Mouse (Mus musculus): ENCODE data around the gene Vwce. TPM values are rescaled to one million over a fixed set of nuclear protein-coding genes. Genes with fewer than 3 reads are reported as not detected.
A peak's percentile ranks its signal among the peaks of the same experiment; 100 is the strongest.

Gene Vwce
- polyA plus RNA-seq (2015; fragmentation: Nextera tagmentation; extraction: Ambion mirVana): 1.2 and 1.5 TPM in 2 replicates

DNA sequence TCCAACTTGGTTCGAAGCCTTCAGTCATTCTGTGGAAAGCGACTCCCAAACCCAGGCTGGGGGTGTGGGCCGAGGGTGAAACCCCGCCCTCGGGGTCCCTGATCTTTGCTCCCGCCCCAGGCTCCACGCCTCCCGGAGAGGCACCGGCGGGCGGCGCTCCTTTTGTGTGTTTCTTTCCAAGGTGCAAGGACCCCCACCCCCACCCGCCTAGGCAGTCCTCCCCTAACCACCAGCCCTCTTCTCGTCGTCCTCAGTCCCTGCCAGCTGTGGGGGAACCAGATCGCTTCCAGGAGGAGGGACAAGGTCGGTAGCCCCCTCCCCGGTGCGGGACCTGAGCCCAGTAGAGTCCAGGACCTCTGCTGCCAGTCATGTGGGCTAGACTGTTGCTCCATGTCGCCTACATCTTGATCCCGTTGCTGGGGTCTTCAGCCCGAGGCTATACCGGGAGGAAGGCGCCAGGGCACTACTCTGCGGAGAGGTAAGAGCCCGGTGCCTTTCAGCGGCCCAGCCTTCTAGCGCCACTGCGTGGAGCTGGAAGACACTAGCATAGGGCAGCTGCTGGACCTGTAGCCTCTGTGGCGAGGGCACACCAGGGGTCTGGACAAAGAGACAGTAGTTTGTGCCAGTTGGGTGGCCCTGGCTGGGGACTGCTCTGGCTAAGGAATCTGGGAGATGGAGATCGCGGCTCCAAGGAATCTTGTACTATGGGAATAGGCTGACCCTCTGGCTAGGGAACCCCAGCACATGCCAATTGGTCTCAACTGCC lies at the start of gene Vwce:
Gene Vwce, plus strand, starts transcription at position 108 of the 766 bp plus-strand sequence.
- H3K4me1 ChIP-seq (ENCODE audit: control insufficient read depth, insufficient read depth, low read depth, low read length): peaks cover 14% of the 10 kb centered on the region
- H3K4me3 ChIP-seq (ENCODE audit: low read length): peak within 1 kb of the TSS; percentile 48

DNA sequence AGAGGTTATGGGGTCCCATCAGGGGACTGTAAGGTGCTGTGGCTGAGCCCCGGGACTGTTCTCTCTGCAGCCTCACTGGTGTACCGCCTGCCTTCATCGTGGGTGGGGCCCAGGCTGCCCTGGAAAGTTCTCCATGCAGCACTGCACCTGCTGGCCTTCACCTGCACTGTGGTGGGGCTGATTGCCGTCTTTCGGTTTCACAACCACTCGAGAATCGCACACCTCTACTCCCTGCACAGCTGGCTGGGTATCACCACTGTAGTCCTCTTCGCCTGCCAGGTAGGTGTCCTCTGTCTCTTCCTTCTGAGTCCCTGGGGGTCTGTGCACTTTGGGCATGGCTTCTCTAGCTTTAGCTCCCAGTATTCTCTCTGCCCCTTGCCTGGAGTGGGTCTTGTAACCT lies 48.9 kb upstream of the Vwce start:
- Histone ChIP-seq H3K4me1 (ENCODE audit: control insufficient read depth, insufficient read depth, low read depth, low read length) (no peaks in the 10 kb centered on the region), H3K4me3 (ENCODE audit: low read length) (no peak overlapping the region), H3K36me3 (ENCODE audit: control insufficient read depth, insufficient read depth, low read length) (0 out of 2 replicates have a peak, but pooled peaks cover 3% of the 10 kb centered on the region), H3K4me2 (ENCODE audit: low read length) (no peak overlapping the region), H3K9ac (ENCODE audit: low read depth, low read length) (no peak overlapping the region), H3K27me3 (replicated peaks; ENCODE audit: control insufficient read depth, insufficient read depth, low read length) (no peaks in the 10 kb centered on the region), H3K9me3 (ENCODE audit: control insufficient read depth, low read length) (no peaks in the 10 kb centered on the region), H3K27ac (ENCODE audit: low read depth, low read length) (no peak overlapping the region)
- WGBS: 93% methylated on average over 8 of the region's 8 CpGs
- ATAC-seq: no peak

More for the DNA sequence above, at the start of gene Vwce:
- H3K27ac ChIP-seq (ENCODE audit: low read depth, low read length): peak within 1 kb of the TSS; percentile 34; the same call in 1 of the 2 replicates
- 3% methylated on average over 32 of the region's 32 CpGs for WGBS
- peaks cover 13% of the 10 kb centered on the region for H3K36me3 ChIP-seq (ENCODE audit: control insufficient read depth, insufficient read depth, low read length)
- peak; percentile 88 for ATAC-seq
- H3K9me3 ChIP-seq (ENCODE audit: control insufficient read depth, low read length): no peaks in the 10 kb centered on the region
- peak within 1 kb of the TSS; percentile 69 for H3K9ac ChIP-seq (ENCODE audit: low read depth, low read length)
- peak within 1 kb of the TSS; percentile 98 for H3K4me2 ChIP-seq (ENCODE audit: low read length)
- no peaks in the 10 kb centered on the region for H3K27me3 ChIP-seq (replicated peaks; ENCODE audit: control insufficient read depth, insufficient read depth, low read length)

DNA sequence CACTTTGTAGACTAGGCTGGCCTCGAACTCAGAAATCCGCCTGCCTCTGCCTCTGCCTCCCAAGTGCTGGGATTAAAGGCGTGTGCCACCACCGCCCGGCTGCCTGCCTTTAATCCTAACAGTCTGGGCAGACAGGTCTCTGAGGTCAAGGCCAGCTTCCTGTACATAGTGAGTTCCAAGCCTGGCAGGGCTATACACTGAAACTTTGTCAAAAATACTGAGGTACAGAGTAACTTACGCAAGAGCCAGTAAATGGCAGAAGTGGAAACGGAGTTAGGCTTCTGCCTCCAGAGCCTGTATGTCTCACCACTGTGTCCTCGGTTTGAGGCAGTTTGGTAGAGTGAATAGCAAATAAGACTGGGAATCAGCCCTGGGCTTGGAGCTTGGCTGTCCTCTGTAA lies 46.8 kb upstream of the Vwce start:
- Histone ChIP-seq H3K9me3 (ENCODE audit: control insufficient read depth, low read length) (no peaks in the 10 kb centered on the region), H3K4me3 (ENCODE audit: low read length) (no peak overlapping the region), H3K4me2 (ENCODE audit: low read length) (no peak overlapping the region), H3K36me3 (ENCODE audit: control insufficient read depth, insufficient read depth, low read length) (peaks cover 9% of the 10 kb centered on the region; the same call in 1 of the 2 replicates), H3K27me3 (replicated peaks; ENCODE audit: control insufficient read depth, insufficient read depth, low read length) (no peaks in the 10 kb centered on the region), H3K4me1 (ENCODE audit: control insufficient read depth, insufficient read depth, low read depth, low read length) (no peaks in the 10 kb centered on the region), H3K9ac (ENCODE audit: low read depth, low read length) (no peak overlapping the region), H3K27ac (ENCODE audit: low read depth, low read length) (no peak overlapping the region)
- WGBS: 87% methylated on average over 8 of the region's 8 CpGs
- ATAC-seq: no peak

DNA sequence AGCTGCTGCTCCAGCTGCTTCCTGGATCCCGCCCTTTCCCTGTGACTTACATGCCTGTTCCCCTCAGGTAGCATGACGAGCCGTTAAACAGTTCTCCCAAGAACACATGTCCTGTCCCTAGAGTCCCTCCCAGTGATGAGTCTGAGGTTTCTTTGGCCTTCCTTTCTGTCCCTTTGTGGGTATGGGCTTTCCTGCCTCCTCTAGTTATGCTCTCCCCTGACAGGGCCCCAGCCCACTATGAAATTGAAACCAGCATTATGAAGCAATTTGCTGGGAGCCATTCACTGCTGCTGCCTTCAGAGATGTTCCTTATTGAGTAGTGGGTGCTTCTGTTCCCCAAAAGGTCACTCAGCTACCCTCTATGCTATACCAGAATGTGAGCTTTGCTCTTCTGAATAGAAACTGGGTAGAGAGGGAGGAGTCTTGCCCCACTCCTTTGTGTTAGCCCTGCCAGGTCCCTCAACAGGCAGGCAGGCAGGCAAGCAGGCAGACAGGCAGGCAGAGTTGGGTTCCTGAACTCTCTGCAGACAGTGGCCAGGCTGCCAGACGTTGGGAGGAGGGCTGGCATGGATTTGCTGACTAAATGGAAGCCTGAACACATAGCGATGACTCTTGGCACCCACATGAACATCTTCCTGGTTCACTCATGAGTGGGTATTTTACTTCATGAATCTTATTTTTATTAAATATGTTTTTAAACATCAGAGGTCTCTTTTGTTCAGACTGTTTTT lies 44.7 kb upstream of the Vwce start:
- no peak overlapping the region for H3K27ac ChIP-seq (ENCODE audit: low read depth, low read length)
- no peaks in the 10 kb centered on the region for H3K27me3 ChIP-seq (replicated peaks; ENCODE audit: control insufficient read depth, insufficient read depth, low read length)
- H3K4me3 ChIP-seq (ENCODE audit: low read length): no peak overlapping the region
- no peaks in the 10 kb centered on the region for H3K4me1 ChIP-seq (ENCODE audit: control insufficient read depth, insufficient read depth, low read depth, low read length)
- H3K36me3 ChIP-seq (ENCODE audit: control insufficient read depth, insufficient read depth, low read length): peaks cover 14% of the 10 kb centered on the region
- WGBS: 66% methylated on average over 5 of the region's 5 CpGs
- H3K9ac ChIP-seq (ENCODE audit: low read depth, low read length): no peak overlapping the region
- H3K4me2 ChIP-seq (ENCODE audit: low read length): no peak overlapping the region
- ATAC-seq: no peak
- H3K9me3 ChIP-seq (ENCODE audit: control insufficient read depth, low read length): no peaks in the 10 kb centered on the region

DNA sequence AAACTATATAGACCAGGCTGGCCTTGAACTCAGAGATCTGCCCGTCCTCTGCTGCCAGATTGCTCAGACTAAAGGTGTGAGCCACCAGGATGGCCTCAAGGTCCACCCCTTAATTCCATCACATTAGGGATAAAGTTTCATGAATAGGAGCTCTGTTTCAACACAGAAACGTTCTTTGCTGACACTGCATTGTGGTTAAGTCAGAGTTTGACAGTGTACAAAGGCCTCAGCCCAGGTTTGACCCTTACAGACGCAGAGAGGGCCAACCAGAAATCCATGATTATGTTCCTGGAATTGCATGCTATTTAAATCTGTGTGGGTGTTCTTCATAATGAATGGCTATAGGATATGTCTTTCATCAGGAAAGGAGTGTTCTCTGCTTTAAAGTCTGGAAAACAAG lies 43.7 kb upstream of the Vwce start:
- 72% methylated on average over 3 of the region's 3 CpGs for WGBS
- Histone ChIP-seq H3K9me3 (ENCODE audit: control insufficient read depth, low read length) (no peaks in the 10 kb centered on the region), H3K4me3 (ENCODE audit: low read length) (no peak overlapping the region)

DNA sequence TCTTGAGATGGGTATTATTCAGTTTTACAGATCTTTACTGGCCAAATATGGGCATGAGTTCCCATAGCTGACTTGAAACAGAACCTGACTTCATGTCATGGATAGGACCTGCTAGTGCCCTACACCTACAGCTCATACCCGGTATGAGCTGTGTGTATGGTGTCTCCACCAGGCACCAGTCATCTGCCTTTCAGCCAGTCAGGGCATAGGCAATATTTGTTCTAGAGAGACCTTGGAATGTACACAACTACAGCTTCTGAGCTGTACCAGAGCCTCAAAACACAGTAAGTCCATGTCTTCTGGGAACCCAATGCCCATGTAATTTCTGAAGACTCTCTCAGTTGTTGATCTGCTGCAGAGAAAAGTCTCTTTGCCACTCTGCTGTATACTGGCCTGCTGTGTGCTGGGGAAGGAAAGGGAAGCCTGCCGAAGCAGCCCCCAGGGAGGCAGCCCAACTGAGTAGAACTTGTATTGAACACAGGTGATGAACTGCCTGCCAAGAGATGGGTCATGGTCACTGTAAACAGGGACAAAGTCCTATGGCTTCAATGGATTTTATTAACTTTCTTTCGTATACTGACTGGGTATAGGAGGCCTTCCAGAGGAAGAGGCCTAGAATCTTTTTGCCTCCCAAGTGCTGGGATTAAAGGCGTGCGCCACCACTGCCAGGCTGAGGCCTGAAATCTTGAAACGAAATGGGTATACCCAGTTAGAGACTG lies 42.2 kb upstream of the Vwce start:
- ATAC-seq: no peak
- H3K4me2 ChIP-seq (ENCODE audit: low read length): no peak overlapping the region
- H3K9ac ChIP-seq (ENCODE audit: low read depth, low read length): no peak overlapping the region
- H3K27ac ChIP-seq (ENCODE audit: low read depth, low read length): no peak overlapping the region
- no peaks in the 10 kb centered on the region for H3K4me1 ChIP-seq (ENCODE audit: control insufficient read depth, insufficient read depth, low read depth, low read length)
- no peaks in the 10 kb centered on the region for H3K9me3 ChIP-seq (ENCODE audit: control insufficient read depth, low read length)
- H3K27me3 ChIP-seq (replicated peaks; ENCODE audit: control insufficient read depth, insufficient read depth, low read length): no peaks in the 10 kb centered on the region
- 96% methylated on average over 6 of the region's 6 CpGs for WGBS
- H3K36me3 ChIP-seq (ENCODE audit: control insufficient read depth, insufficient read depth, low read length): peaks cover 14% of the 10 kb centered on the region
- no peak overlapping the region for H3K4me3 ChIP-seq (ENCODE audit: low read length)

More for the DNA sequence above, 43.7 kb upstream of the Vwce start:
- Histone ChIP-seq H3K4me1 (ENCODE audit: control insufficient read depth, insufficient read depth, low read depth, low read length) (no peaks in the 10 kb centered on the region), H3K4me2 (ENCODE audit: low read length) (no peak overlapping the region), H3K9ac (ENCODE audit: low read depth, low read length) (no peak overlapping the region), H3K27me3 (replicated peaks; ENCODE audit: control insufficient read depth, insufficient read depth, low read length) (no peaks in the 10 kb centered on the region), H3K27ac (ENCODE audit: low read depth, low read length) (no peak overlapping the region), H3K36me3 (ENCODE audit: control insufficient read depth, insufficient read depth, low read length) (peaks cover 14% of the 10 kb centered on the region)
- no peak for ATAC-seq

DNA sequence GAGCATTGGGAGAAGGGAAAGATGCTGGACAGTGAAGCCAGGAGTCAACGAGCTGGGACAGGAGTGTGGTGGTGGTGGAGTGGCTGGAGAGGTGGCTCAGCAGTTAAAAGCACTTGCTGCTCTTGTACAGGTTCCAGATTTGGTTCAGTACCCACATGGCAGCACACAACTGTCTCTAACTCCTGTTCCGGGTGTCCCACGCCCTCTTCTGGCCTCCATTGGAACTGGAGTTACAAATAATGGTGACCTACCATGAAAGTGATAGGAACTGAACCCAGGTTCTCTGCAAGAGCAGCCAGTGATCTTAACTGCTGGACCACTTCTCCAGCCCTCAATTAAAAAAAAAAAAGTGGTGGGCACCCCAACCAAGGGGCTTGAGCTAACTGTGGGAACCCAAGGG lies 35.8 kb upstream of the Vwce start:
- Histone ChIP-seq H3K4me1 (ENCODE audit: control insufficient read depth, insufficient read depth, low read depth, low read length) (peaks cover 8% of the 10 kb centered on the region), H3K4me3 (ENCODE audit: low read length) (no peak overlapping the region), H3K27me3 (replicated peaks; ENCODE audit: control insufficient read depth, insufficient read depth, low read length) (no peaks in the 10 kb centered on the region), H3K27ac (ENCODE audit: low read depth, low read length) (no peak overlapping the region), H3K4me2 (ENCODE audit: low read length) (no peak overlapping the region), H3K9me3 (ENCODE audit: control insufficient read depth, low read length) (no peaks in the 10 kb centered on the region), H3K9ac (ENCODE audit: low read depth, low read length) (no peak overlapping the region), H3K36me3 (ENCODE audit: control insufficient read depth, insufficient read depth, low read length) (peaks cover 13% of the 10 kb centered on the region)
- no peak for ATAC-seq
- 41% methylated on average over 3 of the region's 3 CpGs for WGBS

DNA sequence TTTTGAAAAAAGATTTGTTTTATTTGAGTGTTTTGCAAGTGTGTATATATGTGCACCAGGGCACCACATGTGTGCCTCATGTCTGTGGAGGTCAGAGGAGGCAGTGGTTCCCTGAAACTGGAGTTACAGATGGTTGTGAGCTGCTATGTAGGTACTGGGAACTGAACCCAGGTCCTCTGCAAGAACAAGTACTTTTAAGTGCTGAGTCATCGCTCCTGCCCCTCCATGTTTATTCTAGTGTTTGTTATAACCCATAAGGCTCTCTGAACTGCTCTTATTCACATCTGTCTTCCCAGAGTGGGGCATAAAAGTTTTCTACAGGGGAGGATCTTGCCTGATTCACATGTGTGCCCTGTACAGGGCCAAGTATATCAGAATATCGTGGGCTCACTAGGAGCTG lies 34.4 kb upstream of the Vwce start:
- 94% methylated on average over 2 of the region's 2 CpGs for WGBS
- no peak overlapping the region for H3K9ac ChIP-seq (ENCODE audit: low read depth, low read length)
- no peak for ATAC-seq

More for the DNA sequence above, 34.4 kb upstream of the Vwce start:
- H3K4me2 ChIP-seq (ENCODE audit: low read length): no peak overlapping the region
- H3K4me1 ChIP-seq (ENCODE audit: control insufficient read depth, insufficient read depth, low read depth, low read length): peaks cover 14% of the 10 kb centered on the region
- H3K36me3 ChIP-seq (ENCODE audit: control insufficient read depth, insufficient read depth, low read length): peaks cover 10% of the 10 kb centered on the region; the same call in 1 of the 2 replicates
- no peaks in the 10 kb centered on the region for H3K9me3 ChIP-seq (ENCODE audit: control insufficient read depth, low read length)
- no peak overlapping the region for H3K27ac ChIP-seq (ENCODE audit: low read depth, low read length)
- no peak overlapping the region for H3K4me3 ChIP-seq (ENCODE audit: low read length)
- H3K27me3 ChIP-seq (replicated peaks; ENCODE audit: control insufficient read depth, insufficient read depth, low read length): no peaks in the 10 kb centered on the region

Data from hindbrain, embryonic 16.5 days (tissue).